Mouse (Mus musculus): ENCODE results near the gene Cnksr3. TPM values are rescaled to one million over a fixed set of nuclear protein-coding genes. Genes with fewer than 3 reads are reported as not detected.

The Cnksr3 gene
- 10 to 100 TPM; 15.4 to 17.1 TPM for total RNA-seq (2023)

GRCm38 (mm10) chr10:7211696-7212482 lies at the start of gene Cnksr3:
TSS of gene Cnksr3 (minus strand) at chr10:7212237.

Other genes with a start within 250 kb of the Cnksr3 start
- 10 to 100 TPM; 12.0 to 13.2 TPM for gene Ipcef1, start 159.8 kb downstream of the Cnksr3 start, total RNA-seq (2023)